Mouse (Mus musculus): ENCODE data around the gene Cdsn. TPM values are rescaled to one million over a fixed set of nuclear protein-coding genes. Genes with fewer than 3 reads are reported as not detected.
A peak's percentile ranks its signal among the peaks of the same experiment; 100 is the strongest.

Cdsn gene
- total RNA-seq, 4 experiments from 2014 or later = 0.17 to 12.1 (median 3.0) TPM

- peak; percentile 33 for DNase-seq
Observed at GRCm38 (mm10) chr17:35578211-35578610, 26.3 kb downstream of the Cdsn start.

- DNase-seq = no peak
Observed at GRCm38 (mm10) chr17:35582900-35583299, 31.0 kb downstream of the Cdsn start.

GRCm38 (mm10) chr17:35584330-35584937, 32.5 kb downstream of the Cdsn start:
- DNase-seq = peak; percentile 38

- no peak for DNase-seq
Observed at GRCm38 (mm10) chr17:35587291-35587690, 35.4 kb downstream of the Cdsn start.

GRCm38 (mm10) chr17:35588387-35588786, 36.5 kb downstream of the Cdsn start:
- DNase-seq = no peak

GRCm38 (mm10) chr17:35590410-35591218, 38.7 kb downstream of the Cdsn start:
- DNase-seq = peak; percentile 56

GRCm38 (mm10) chr17:35591219-35591578, 39.3 kb downstream of the Cdsn start:
- no peak for DNase-seq

GRCm38 (mm10) chr17:35591731-35592130, 39.8 kb downstream of the Cdsn start:
- DNase-seq = no peak

GRCm38 (mm10) chr17:35592131-35592530, 40.2 kb downstream of the Cdsn start:
- DNase-seq = no peak

- DNase-seq = no peak
Observed at GRCm38 (mm10) chr17:35593786-35594185, 41.9 kb downstream of the Cdsn start.

GRCm38 (mm10) chr17:35594456-35594855, 42.5 kb downstream of the Cdsn start:
- no peak for DNase-seq

GRCm38 (mm10) chr17:35597399-35597798, 45.5 kb downstream of the Cdsn start:
- no peak for DNase-seq

- no peak for DNase-seq
Observed at GRCm38 (mm10) chr17:35601249-35601648, 49.3 kb downstream of the Cdsn start, which contains the start of gene Sfta2. TSS of gene Sfta2 (plus strand) at chr17:35601549.

- DNase-seq = no peak
Observed at GRCm38 (mm10) chr17:35601736-35602354, 49.9 kb downstream of the Cdsn start.

Other genes starting within 250 kb of the Cdsn start
- gene H2-Q1, start 231.7 kb upstream of the Cdsn start, total RNA-seq (2022) = 1 to 10 TPM; 3.6 to 5.8 (median 4.6) TPM
- gene H2-Q2, start 209.9 kb upstream of the Cdsn start, total RNA-seq (2022) = 1 to 10 TPM; 1.7 to 2.7 (median 2.3) TPM
- gene H2-Q4, start 172.5 kb upstream of the Cdsn start, total RNA-seq (2022) = 10 to 100 TPM; 26.9 to 46.7 (median 37.7) TPM
- 10 to 100 TPM in 2 of 4 experiments, 1 to 10 TPM in 2; 7.6 to 16.7 (median 11.1) TPM for gene H2-Q6, start 127.3 kb upstream of the Cdsn start, total RNA-seq (2022)
- gene H2-Q7, start 113.0 kb upstream of the Cdsn start, total RNA-seq (2022) = 10 to 100 TPM in 2 of 4 experiments, 1 to 10 TPM in 2; 7.6 to 11.5 (median 9.8) TPM
- 1 to 10 TPM; 1.9 to 7.9 (median 3.7) TPM for gene H2-Q10, start 82.0 kb upstream of the Cdsn start, total RNA-seq (2022)
- under 1 TPM in 3 of 4 experiments, not detected in 1; 0.21 to 0.34 (median 0.23) TPM for gene Pou5f1, start 46.1 kb upstream of the Cdsn start, total RNA-seq (2022)
- gene Tcf19, start 35.3 kb upstream of the Cdsn start, total RNA-seq (2022) = 1 to 10 TPM; 3.5 to 6.7 (median 4.8) TPM
- 10 to 100 TPM in 3 of 4 experiments, 1 to 10 TPM in 1; 5.9 to 13.9 (median 12.9) TPM for gene Cchcr1, start 35.0 kb upstream of the Cdsn start, total RNA-seq (2022)
- gene Psors1c2, start 18.9 kb upstream of the Cdsn start, total RNA-seq (2022) = not detected
- not detected for gene 2300002M23Rik, start 15.3 kb downstream of the Cdsn start, total RNA-seq (2022)
- gene Sfta2, start 49.4 kb downstream of the Cdsn start, total RNA-seq (2022) = not detected
- not detected for gene Gm9573, start 74.5 kb downstream of the Cdsn start, total RNA-seq (2022)
- gene Mucl3, start 91.6 kb downstream of the Cdsn start, total RNA-seq (2022) = not detected
- gene Vars2, start 115.5 kb downstream of the Cdsn start, total RNA-seq (2022) = 10 to 100 TPM; 30.9 to 60.3 (median 45.3) TPM
- 10 to 100 TPM; 23.5 to 30.6 (median 24.6) TPM for gene Gtf2h4, start 121.6 kb downstream of the Cdsn start, total RNA-seq (2022)
- 10 to 100 TPM; 40.1 to 81.5 (median 56.4) TPM for gene Ddr1, start 152.5 kb downstream of the Cdsn start, total RNA-seq (2022)

All from adrenal gland, adult 8-10 months (tissue).